Mouse (Mus musculus) fibroblast of lung, adult 2 months (primary cell): ENCODE data around the gene Arrdc1.
"Not testable (repeated sequence)": the region's sequence is repeated elsewhere in the genome, so short reads cannot be mapped to it uniquely, and the experiment has no call there.

Source experiments
- DNase-seq: peaks from one replicate; pipeline ENCODE4 v3.0.0-alpha.2; 2011; ENCODE audit warnings: low read depth

Gene Arrdc1

DNA sequence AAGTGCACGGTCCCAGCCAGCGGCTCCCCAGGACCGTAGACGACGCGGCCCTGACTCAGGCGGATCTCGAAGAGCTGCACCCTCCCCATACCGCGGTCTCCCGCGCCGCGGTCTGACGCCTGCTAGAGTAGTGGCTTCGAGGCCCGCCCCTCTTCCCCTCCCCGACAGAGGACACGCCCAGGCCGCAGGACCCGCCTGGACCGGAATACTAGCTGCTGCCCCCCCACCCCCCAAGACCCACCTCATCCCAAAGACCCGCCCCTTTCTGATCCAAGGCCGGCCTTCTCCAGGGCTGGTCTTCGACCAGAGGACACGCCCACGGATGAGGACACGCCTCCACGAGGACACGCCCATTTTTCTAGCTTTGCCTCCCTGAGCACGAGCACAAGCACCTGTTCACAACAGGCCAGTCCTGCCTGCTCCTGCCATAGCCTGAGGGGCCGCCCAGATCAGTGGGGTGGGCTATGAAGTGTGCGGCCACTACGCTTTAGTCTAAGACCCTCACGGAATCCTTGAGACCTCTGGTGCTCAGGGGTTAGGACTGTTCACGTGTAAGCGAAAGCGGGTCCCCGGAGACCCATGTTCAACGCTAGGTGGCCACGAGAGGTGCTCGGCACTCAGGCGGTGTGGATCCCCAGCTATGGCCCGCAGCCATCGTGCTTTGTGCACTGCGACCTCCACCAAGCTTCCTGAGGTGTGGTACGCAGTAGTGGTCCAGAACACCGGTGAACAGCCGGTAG lies at the start of gene Arrdc1:
TSS of gene Arrdc1 (minus strand) at position 196 of the 740 bp plus-strand sequence.
- DNase-seq, result peak; percentile 81

DNA sequence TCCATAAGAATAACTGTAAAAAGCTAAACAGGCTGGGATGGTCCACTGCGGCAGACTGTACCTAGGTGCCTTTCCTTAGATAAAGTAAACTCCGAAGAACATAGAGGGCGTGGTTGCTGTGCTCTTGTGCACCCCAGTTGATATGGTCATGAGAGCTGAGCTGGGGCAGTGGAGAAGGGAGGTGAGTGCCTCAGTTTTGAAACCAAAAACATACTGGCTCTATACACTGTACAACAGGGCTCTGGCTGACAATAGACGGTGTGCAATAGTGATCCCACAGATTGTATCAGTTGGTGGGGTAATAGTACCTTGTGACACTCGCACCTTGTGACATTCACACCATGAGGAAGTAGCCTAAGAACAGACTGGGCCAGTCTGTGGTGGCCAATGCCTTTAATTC lies 41.9 kb upstream of the Arrdc1 start:
- no peak for DNase-seq

DNA sequence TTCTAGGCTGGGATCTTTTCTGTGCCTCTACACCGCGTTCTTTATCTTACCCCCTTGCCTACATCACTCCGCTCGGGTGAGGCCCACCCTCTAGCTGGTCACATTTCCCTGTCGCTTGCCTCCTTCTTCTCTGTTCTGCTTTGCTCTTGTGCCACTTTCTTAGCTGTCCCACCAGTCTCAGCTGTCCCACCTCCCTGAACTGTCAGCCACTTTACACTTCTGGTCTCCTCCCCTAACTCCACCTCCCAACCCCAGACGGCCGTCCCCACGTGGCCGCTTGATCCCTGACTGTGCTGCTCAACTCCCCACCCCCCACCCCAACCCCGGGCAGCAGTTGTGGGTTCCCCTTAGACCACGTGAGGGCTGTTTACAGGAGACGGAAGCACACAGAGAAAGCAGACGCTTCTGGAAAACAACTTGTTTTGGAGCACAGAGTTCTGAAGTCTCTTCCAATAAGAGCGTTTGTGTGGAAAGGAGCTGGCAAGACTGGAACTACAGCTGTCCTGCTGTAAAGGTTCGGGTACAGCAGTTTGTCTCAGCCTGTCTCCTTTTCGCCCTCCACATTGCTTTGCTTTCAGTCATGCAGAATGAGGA lies 40.7 kb upstream of the Arrdc1 start, which contains the start of gene Pnpla7:
TSS of gene Pnpla7 (plus strand) at position 330 of the 594 bp plus-strand sequence.
- peak; percentile 64 for DNase-seq

DNA sequence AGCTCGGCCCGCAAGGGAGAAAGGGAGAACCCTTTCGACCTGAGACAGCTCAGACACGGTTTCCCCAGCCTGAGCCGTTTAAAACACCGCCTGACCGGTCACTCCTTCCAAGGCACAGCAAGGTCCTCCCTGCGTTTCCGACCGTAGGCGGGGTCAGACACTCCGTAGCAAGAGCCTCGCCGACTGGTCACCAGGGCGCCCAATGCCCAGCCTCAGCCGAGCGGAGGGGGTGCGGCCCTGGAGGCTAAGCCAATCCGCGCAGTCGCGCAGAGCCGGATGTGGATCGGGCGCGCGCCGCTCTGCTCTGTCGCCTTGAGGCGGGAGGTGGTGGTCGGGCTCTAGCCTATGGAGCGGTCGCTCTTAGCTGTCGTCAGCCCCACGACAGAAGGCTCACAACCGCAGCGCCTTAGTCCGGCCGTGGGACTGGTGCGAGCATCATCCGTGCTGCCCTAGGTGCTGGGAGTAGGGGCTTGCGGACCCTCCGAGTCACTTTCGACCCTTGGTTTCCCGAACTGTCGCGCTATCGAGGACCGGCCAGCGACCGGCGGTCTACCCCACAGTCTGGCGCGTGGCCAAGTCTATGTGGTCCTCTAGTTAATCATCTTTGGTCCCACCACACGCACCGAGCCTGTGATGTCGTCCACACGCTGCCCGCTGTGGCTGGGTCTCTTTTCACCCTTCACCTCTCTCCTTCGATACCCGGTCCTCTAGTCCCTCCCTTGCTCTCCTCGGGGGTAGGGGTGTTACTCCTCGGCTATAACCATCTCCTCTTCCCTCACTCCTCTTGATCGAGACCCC lies 40.1 kb upstream of the Arrdc1 start, which contains the start of gene Mrpl41:
TSS of gene Mrpl41 (minus strand) at position 193 of the 798 bp plus-strand sequence.
- DNase-seq, result peak; percentile 93

DNA sequence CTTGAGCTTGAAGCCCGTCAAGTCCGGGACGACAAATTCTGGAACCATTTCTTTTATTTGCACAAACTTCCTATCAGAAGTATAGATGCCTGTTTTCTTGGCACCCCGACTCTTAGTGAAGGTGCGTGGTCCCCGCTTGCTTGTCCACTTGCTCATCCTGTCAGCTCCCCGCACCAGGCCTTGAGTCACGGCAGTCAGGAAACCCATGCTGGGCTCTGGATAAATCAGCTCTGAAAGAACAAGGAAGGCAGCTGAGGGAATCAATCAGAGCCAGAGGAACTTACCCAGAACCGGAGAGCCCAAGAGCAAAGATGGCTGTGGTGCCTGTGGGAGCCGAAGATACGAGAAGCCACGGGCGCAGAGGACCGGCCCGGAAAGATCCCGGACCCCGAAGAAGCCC lies 39.4 kb upstream of the Arrdc1 start:
- not testable (repeated sequence) for DNase-seq

DNA sequence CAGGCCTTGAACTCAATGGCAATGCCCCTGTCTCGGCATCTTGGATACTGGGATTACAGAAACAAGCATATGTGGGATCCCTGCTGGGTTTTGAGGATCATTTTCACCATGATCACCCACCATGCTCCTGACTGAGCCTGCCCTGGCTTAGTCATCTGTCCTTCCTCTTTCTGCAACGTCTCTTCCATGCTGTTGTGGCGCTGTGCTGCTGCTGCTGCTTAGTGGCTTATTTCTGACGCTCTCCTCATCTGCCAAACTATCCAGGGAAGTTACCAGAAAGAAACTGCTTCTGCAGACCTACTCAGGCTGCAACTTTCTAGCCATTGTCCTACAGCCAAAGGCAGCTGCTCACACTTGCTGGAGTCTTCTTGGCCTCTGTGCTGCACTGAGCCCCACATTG lies 35.3 kb upstream of the Arrdc1 start:
- no peak for DNase-seq

DNA sequence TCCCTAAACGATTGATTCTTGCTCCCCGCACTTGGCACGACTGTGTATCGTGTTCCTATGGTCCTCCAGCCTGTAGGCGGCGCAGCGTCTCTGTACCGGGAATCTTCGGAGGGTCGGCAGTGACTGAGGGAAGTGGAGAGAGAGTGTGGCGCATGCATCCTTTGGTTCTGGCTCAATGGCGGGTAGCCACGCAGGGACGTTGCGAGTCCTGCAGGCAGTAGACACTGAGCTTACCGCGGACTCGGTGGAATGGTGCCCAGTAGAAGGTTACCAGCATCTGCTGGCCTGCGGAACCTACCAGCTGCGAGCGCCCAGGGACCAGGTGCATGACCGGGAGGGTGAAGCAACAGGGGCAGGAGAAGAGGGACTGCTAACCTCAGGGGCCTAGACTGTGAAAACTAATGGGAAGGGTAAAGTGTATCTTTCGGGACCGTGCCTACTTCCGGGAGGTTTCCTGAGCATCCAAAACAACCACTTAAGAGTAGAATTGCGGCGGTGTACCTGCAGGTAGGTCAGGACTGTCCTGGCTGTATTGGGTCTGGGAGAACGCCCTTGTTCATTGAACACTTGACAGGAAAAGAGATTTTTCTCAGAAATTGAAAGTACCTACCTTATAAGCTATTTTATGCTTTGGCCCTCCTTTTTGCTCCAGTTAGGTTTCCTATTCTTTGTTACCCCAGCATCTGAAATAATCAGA lies 27.4 kb upstream of the Arrdc1 start, which contains the start of gene Dph7:
TSS of gene Dph7 (plus strand) at position 97 of the 697 bp plus-strand sequence.
- peak; percentile 66 for DNase-seq

DNA sequence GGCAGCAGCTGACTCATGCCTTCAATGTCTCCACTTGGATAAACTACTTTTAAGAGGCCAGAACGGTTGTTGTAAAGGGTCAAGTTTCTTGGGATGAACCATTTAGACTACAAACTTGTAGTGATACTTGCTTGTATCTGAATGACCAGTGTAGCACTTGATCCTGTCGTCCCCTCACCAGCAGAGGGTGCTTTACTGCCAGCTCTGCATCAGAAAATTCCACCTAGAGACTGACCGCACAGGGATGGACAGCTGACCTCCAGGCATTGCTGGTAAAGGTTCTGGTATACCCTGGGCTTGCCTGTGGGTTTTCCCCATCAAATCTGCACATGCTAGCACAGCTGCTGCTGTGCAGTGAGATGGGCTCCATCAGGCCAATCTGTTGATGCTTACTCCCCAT lies 25.9 kb upstream of the Arrdc1 start:
- no peak for DNase-seq

DNA sequence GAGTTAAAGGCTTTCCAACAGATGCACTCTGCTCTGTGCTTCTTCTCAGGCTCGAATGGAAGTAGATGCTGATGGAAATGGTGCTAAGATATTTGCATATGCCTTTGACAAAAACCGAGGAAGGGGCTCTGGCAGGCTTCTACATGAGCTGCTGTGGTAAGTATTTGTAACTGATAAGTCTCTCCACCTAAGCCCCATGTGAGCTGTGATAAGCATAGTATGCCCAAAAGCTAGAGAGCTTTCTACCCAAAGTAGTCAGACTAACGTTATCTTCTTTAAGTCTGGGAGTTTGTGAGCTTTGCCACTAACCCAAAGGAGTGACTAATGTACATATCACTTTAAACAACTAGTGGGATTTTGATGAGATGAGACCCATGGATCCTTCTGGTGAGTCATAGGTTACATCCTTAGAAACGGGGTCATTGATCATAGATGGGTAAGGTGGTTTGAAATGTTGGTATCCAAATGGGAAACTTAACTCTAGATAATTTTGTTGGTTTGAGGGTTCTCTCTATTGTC lies 17.5 kb upstream of the Arrdc1 start:
- no peak for DNase-seq

DNA sequence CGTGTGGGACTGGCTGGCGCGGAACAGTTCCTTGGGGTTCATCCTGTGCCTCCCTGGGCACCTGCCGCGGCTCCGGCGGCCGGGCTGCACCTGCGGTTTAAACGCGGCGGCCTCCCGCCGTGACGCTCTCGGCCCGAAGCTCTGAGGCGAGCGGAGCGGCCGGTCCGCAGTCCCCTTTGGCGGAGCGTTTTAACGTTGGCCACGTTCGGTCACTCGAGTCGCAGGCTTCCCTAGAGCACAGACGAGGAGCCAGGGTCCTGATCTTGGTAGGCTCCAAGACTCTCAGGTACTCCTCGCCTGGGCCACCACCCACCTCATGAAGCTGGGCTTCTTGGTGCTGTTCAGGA lies 15.1 kb upstream of the Arrdc1 start:
- no peak for DNase-seq

DNA sequence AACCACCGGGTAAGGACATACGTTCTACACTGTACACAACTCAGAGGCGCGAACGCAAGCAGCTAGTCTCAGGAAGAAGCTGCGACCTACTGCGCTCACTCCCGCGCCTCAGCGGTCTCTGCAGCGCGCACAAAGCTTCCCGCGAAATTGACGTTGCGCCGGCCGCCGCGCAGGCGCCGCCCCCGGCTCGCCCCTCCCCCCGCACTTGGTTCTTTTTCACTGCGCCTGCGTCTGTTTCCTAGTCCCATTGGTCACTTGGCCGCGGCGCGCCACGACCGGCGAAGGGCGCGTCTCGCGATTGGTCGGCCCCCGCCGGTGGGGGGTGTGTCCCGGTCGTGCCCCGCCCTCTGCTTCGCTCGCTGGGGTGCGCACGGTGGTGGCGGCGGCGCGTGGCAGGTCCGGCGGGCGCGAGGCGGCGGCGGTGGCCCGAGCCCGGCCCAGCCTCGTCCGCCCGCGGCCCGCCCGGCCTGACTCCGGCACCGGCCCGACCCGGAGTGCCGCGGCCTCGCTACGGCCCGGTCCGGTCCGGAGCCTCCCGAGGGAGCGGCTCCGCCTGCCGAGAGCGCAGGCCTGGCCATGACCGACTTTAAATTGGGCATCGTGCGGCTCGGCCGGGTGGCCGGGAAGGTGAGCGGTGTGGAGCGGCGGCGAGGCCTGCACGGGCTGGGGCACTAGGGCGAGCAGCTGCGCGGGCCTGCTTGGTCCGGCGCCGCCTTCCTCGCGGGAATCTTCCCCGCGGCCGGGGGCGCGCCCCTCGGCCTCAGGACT lies 14.6 kb upstream of the Arrdc1 start, which contains the start of gene Zmynd19:
TSS of gene Zmynd19 (plus strand) at position 372 of the 768 bp plus-strand sequence.
- DNase-seq, result peak; percentile 79

DNA sequence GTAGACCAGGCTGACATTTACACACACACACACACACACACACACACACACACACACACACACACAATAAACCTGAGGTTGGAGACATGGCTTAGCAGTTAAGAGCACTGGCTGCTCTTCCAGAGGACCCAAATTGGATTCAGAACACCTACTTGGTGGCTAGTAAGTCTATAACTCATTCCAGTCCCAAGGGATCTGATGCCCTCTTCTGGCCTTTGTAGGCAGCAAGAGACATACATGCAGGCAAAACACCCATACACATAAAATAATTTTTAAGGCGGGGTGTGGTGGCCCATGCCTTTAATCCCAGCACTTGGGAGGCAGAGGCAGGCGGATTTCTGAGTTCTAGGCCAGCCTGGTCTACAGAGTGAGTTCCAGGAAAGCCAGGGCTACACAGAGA lies 9.3 kb upstream of the Arrdc1 start:
- DNase-seq, result not testable (repeated sequence)

DNA sequence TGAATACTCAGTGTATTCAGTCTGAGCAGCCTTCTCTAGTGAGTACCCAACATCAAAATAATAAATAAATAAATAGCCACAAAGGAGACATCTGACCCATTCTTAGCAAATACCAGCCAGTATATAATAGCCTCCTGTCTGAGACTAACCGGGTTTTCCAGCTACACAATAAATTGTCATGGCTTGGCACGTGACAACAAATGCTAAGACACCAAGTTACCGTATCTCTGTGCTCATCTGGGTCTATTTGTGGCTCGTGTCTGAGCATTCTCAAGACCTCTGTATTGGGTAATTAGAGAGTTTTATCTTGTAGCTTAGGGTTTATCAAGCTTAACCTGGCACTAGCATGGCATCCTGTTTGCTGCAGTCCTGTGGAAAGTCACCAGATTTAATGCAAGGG lies 7.0 kb upstream of the Arrdc1 start:
- DNase-seq, result no peak

DNA sequence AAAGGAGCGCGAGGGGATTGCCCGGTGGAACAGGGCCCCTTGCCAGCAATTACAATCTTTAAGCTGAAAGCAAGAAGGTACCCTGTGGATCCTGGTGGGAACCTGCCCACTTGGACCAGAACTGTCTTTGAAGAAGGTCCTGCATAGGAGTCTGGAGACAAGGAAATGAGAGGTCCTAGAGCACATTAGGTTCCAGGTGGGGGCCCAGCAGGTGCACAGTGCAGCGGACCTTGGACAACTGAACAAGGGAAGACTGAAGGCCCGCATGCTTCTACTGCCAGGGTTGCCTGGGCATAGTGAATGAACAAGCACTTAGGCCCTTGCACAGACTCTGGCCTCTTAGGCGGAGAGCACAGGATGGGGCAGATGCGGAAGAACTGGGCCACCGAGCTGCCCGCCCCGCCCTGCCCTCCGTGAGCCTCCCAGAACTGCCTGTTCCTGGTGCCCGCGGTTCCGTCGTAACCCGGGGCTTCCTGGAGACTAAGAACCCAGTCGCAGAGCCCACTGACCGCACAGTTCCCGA lies 550 bp downstream of the Arrdc1 start:
- DNase-seq, result no peak

DNA sequence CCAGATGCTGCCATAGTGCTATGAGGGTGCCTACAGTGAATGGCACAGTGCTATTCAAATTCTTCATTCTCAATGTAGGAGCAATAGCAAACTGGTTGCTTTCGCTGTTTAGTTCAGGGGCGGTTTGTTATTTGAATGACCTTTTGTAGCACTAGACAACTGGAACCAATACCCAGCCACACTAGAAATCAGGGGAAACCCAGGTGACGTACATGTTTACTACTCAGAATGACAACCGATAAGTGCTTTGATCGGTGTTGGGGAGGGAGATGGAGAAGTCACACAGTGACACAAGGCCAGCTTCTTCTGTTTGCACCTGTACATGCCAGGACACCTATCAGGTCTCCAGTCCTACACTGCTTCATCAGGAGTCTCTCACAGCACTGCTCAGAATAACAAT lies 5.5 kb downstream of the Arrdc1 start:
- no peak for DNase-seq

DNA sequence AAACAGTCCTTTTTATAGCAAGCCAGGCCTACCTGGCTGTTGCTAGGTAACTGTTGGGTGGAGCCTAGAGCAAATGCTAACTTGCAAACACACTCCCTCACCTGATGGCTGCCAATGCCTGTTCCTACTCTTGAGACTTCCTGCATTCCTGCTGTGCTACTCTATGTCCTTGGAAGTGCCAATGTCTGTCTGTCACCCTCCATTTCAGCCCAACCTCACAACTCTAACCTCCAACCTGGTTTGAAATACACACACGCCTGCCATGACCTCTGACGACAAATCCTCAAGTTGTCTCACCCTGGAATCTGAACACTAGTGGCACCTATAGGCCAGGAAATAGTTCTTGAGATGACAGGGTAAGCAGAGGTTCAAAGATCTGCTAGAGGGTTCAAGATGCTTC lies 5.9 kb downstream of the Arrdc1 start:
- no peak for DNase-seq

DNA sequence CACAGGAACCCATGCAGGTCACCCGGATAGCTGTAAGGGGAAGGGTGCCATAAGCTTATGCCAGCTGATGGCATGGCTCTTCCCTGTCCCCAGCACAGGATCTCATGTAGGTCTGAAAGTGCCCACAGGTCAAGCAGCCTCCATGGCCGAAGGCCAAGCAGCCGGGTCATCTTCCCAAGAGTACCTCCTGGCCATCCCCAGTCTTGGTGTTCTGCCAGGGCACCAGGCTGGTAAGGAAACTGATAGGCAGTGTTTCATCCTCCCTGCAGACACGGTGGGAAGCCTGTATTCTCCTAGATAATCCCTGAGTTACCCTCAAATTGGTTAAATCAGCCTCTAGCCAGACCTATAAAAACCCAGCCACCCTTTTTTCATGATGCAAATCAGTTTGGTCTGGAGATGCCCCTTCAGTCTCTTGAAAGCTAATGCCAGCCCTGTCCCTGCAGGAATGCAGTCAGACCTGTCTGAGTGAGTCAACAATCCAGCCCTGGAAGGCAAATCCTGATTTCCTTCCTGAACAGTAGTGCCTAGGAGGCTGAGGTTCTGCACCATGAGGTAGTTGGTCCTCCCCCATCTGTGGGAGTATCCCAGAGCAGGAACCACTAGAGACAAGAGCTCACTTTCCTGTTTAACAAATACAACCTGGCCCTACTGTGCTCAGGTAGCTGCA lies 7.1 kb downstream of the Arrdc1 start:
- no peak for DNase-seq

DNA sequence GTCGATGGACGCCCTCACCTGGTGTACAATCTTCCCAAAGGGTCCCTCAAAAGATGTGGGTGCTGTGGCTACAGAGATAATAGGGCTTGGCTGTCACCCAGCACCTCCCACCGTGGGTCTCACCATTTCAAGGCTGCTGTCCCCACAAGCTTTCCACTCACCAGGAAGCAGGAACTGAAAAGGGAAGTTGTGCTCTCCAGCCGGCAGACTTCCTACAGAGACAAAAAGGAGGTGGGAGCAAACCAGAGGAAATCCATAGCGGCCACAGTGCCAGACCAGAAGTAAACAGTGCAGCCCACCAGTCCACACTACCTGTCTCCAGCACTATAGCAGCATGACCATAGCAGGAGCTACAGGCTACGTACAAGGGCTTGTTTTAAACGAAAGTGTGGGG lies 8.1 kb downstream of the Arrdc1 start:
- no peak for DNase-seq

DNA sequence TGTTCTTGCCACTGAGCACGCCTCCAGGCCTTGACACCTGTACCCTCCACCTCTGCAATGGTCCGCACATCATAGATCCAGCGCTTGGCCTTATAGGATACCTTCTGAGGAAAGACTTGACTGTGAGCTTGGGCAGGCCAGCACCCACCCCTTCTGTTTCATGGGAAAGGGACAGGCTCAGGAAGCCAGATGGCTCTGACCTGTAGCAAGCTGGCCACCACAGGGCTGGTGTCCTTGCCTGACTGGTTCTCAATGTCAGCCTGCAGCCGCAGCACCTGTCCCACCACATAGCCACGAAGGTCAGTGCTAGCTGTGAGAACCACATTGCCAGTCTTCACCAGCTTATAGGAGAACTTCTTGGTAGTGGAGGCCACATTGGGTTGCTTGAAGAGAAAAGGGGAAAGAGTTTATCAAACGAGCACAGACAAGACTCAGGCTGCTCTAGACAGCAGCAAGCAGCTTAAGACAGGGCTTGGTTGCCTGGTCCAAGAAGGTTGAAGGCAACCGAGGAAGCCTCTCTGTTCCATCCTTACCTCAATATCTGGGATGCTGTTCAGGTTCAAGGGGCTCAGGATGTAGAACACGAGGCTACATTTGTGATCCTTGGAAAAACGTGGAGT lies 8.6 kb downstream of the Arrdc1 start:
- DNase-seq, result no peak

DNA sequence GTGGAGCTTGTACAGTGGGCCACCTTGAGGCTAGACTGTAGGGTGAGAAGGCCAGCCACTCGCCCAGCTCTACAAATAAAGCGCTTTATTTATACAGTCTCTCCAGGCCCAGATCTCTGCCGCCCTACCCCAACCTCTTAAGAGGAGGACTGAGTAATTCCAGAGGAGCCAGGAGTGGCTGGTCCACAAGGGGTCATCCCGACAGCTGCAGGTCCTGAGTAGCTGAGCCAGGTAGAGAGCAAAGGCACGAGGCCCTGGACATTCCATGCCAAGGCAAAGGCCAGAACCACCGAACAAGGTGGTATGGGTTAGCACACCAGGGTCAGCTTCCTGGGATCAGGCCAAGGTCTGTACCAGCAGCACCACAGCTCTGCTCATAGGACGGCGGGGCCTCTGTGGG lies 9.8 kb downstream of the Arrdc1 start:
- DNase-seq, result no peak
